Mouse (Mus musculus) CH12.LX (cell line): ENCODE results near the gene Gm20441.

Experiments
- CHD1 ChIP-seq: IDR thresholded peaks from 2 replicates; pipeline ENCODE4 v1.6.1; 2012; ENCODE audit warnings: low read depth, low read length, improper control_type of control experiment, inconsistent platforms
- CTCF ChIP-seq, 2 experiments: IDR thresholded peaks in 1 of 2; conservative IDR thresholded peaks in 1 of 2; 2 replicates each; pipeline ENCODE4 v1.5.1; 2011 to 2012; ENCODE audit warnings: low read depth in 2 of 2, low read length in 2 of 2, improper control_type of control experiment in 1 of 2, inconsistent platforms in 1 of 2, mild to moderate bottlenecking in 1 of 2, moderate library complexity in 1 of 2

- TF ChIP-seq CTCF (conservative IDR thresholded peaks at IDR 0.05 in 1 of 2, IDR thresholded peaks at IDR 0.05 in 1 of 2; ENCODE audit: low read depth in 2 of 2, low read length in 2 of 2) (peak; percentile 87 to 96), CHD1 (no peak)
Measured at GRCm38 (mm10) chr10:75744017-75744416, 36.7 kb downstream of the Gm20441 start.
